8 mouse cellular contexts compared by ENCODE assay signal in the genomic region with DNA sequence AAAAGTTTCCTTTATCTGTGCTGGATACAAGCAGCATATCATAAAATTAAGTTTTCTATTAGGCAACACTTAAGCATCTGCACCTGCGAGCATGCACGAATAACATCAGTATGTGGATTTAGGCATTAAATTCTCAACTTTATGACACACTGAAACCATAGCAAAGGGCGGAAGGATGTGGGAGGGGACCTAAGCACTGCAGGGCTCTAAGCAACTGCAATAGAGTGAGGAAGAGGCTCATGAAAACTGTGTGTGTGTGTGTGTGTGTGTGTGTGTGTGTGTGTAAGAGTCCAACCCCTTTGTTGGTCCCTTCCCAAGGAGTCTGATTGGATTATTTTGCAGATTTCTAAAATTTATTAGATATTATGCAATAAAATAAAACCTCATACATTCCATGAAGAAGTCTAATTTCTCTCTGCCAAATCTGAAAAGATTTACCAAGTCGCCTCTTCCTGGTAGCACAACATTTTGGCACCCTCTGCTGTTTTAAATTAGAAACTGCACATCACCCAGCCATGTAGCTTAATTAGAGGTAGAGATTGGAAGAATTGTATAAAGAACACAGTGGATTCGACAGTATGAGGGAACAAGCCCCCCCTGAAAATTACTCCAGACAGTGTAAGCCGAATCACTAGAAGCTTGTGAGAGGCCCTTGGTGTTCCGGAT. TPM values are rescaled to one million over a fixed set of nuclear protein-coding genes. Genes with fewer than 3 reads are reported as not detected.
DNase-seq lines count a peak whose midpoint lies in the region; ATAC-seq and TF ChIP-seq lines count a peak whose summit lies in the region.

No protein-coding gene starts in this region.

- no peak for ATAC-seq in kidney, embryonic 15.5 days (replicated peaks; ENCODE audit: low FRiP score)

- no peak overlapping the region for H3K4me3 ChIP-seq in kidney, embryonic 15.5 days (replicated peaks)
- no peak overlapping the region for H3K4me3 ChIP-seq in lung, adult 2 months (replicated peaks; ENCODE audit: extremely low read depth, low read depth, low read length)

- H3K36me3 ChIP-seq in kidney, embryonic 15.5 days = no peaks in the 10 kb centered on the region

- 0 out of 2 replicates have a peak, but pooled peaks cover 7% of the 10 kb centered on the region for H3K27me3 ChIP-seq in kidney, embryonic 15.5 days

- H3K4me2 ChIP-seq in kidney, embryonic 15.5 days = peak overlapping the region; percentile 7; the same call in 1 of the 2 replicates

- no peak for TF ChIP-seq CTCF in lung, adult 2 months (IDR thresholded peaks at IDR 0.05; ENCODE audit: insufficient read depth, low read length)

- peak; percentile 46 for DNase-seq in adrenal gland, adult 2 months
- no peak for DNase-seq in adrenal gland, postnatal 4 days (ENCODE audit: low spot score in 2 of 2)
- peak; percentile 37 for DNase-seq in thymus, postnatal 0 days (ENCODE audit: low spot score)
- DNase-seq in thymus, postnatal 36 days = no peak
- DNase-seq in embryo, embryonic 9.5 days (ENCODE audit: extremely low spot score) = peak; percentile 22
- DNase-seq in lung, adult 2 months = peak; percentile 11
- DNase-seq in thymus, postnatal 14 days = peak; percentile 26

- H3K9me3 ChIP-seq in kidney, embryonic 15.5 days (replicated peaks) = no peaks in the 10 kb centered on the region

- 0 out of 2 replicates have a peak, but pooled peaks cover 3% of the 10 kb centered on the region for H3K4me1 ChIP-seq in kidney, embryonic 15.5 days
- H3K4me1 ChIP-seq in lung, adult 2 months (ENCODE audit: control insufficient read depth, insufficient read depth, low read length) = no peaks in the 10 kb centered on the region

- no peak overlapping the region for H3K27ac ChIP-seq in kidney, embryonic 15.5 days

- H3K9ac ChIP-seq in kidney, embryonic 15.5 days = no peak overlapping the region

- TF ChIP-seq POLR2A in lung, adult 2 months (IDR thresholded peaks at IDR 0.05; ENCODE audit: borderline replicate concordance, extremely low read depth, low read depth, low read length) = no peak

- 47% methylated on average over 7 of the region's 7 CpGs for WGBS in kidney, embryonic 15.5 days
- 34% methylated on average over 7 of the region's 7 CpGs for WGBS in lung, adult 2 months

RNA-seq across cellular contexts. Expression of a gene that starts 38.9 kb away (rescaled TPM):
- not detected for total RNA-seq in adrenal gland, adult 2 months (2021)
- 0.03 TPM in 1 of 2 replicates, not detected in the other for polyA plus RNA-seq in adrenal gland, adult 2 months (2012; rRNA removed)
- total RNA-seq in adrenal gland, postnatal 4 days (2021) = 1 to 10 TPM in 1 of 2 experiments, under 1 TPM in 1; 0.17 to 3.3 TPM
- 0.12 and 0.38 TPM in 2 replicates for polyA plus RNA-seq in thymus, postnatal 0 days (2015; fragmentation: Nextera tagmentation; extraction: Ambion mirVana)
- polyA plus RNA-seq in kidney, embryonic 15.5 days (2015; fragmentation: Nextera tagmentation; extraction: Ambion mirVana) = 11.2 and 11.3 TPM in 2 replicates
- 1.8 and 2.5 TPM in 2 replicates for polyA plus RNA-seq in lung, adult 2 months (2012; rRNA removed)

Comparison
In these comparisons a context has a peak if more than half of its experiments do, and no peak if none do; other contexts are left out.
1. DNase-seq: peak in adrenal gland, adult 2 months (single experiment), thymus, postnatal 0 days (single experiment), embryo, embryonic 9.5 days (single experiment), lung, adult 2 months (single experiment) and thymus, postnatal 14 days (single experiment); none in adrenal gland, postnatal 4 days (0 of 2) and thymus, postnatal 36 days (0 of 2).